Mouse (Mus musculus) cerebellum, postnatal 25 days (tissue): ENCODE results near the gene Pik3r2.

Experiments used
- DNase-seq, 2 experiments: peaks; one replicate each; pipeline ENCODE4 v3.0.0; 2021; ENCODE audit warnings: mixed read lengths in 2 of 2

The Pik3r2 gene

GRCm38 (mm10) chr8:70800648-70801047 lies 24.1 kb upstream of the Pik3r2 start:
- DNase-seq: no peak

- no peak for DNase-seq
Measured at GRCm38 (mm10) chr8:70798281-70798680, 21.8 kb upstream of the Pik3r2 start.

GRCm38 (mm10) chr8:70797081-70798070 lies 20.9 kb upstream of the Pik3r2 start:
- DNase-seq: peak; percentile 78 to 88

GRCm38 (mm10) chr8:70796403-70797080 lies 20.0 kb upstream of the Pik3r2 start:
- DNase-seq: no peak

GRCm38 (mm10) chr8:70795370-70795769 lies 18.9 kb upstream of the Pik3r2 start:
- no peak for DNase-seq

GRCm38 (mm10) chr8:70794215-70794614 lies 17.7 kb upstream of the Pik3r2 start:
- DNase-seq: no peak

- peak in 1 of 2 experiments; percentile 80 for DNase-seq
Measured at GRCm38 (mm10) chr8:70792700-70793099, 16.2 kb upstream of the Pik3r2 start.

GRCm38 (mm10) chr8:70791975-70792691 lies 15.6 kb upstream of the Pik3r2 start:
- peak; percentile 88 to 94 for DNase-seq

- peak in 1 of 2 experiments; percentile 32 for DNase-seq
Measured at GRCm38 (mm10) chr8:70791294-70791701, 14.8 kb upstream of the Pik3r2 start.

GRCm38 (mm10) chr8:70790846-70791245 lies 14.3 kb upstream of the Pik3r2 start:
- DNase-seq: no peak

GRCm38 (mm10) chr8:70789046-70789445 lies 12.5 kb upstream of the Pik3r2 start:
- peak; percentile 40 to 41 for DNase-seq

- peak; percentile 90 to 94 for DNase-seq
Measured at GRCm38 (mm10) chr8:70787941-70788667, 11.6 kb upstream of the Pik3r2 start.

- DNase-seq: no peak
Measured at GRCm38 (mm10) chr8:70787051-70787445, 10.5 kb upstream of the Pik3r2 start.

- no peak for DNase-seq
Measured at GRCm38 (mm10) chr8:70786291-70787050, 10.0 kb upstream of the Pik3r2 start.

GRCm38 (mm10) chr8:70780093-70780492 lies 3.6 kb upstream of the Pik3r2 start:
- no peak for DNase-seq

- peak; percentile 54 to 60 for DNase-seq
Measured at GRCm38 (mm10) chr8:70775851-70776495, 540 bp downstream of the Pik3r2 start.

- DNase-seq: peak; percentile 38 to 51
Measured at GRCm38 (mm10) chr8:70775227-70775626, 1.3 kb downstream of the Pik3r2 start.

GRCm38 (mm10) chr8:70774740-70775139 lies 1.8 kb downstream of the Pik3r2 start:
- DNase-seq: peak in 1 of 2 experiments; percentile 44

- DNase-seq: peak; percentile 82 to 89
Measured at GRCm38 (mm10) chr8:70773833-70774232, 2.7 kb downstream of the Pik3r2 start.

- DNase-seq: peak; percentile 81 to 85
Measured at GRCm38 (mm10) chr8:70773410-70773809, 3.1 kb downstream of the Pik3r2 start.

- peak in 1 of 2 experiments; percentile 20 for DNase-seq
Measured at GRCm38 (mm10) chr8:70772890-70773289, 3.6 kb downstream of the Pik3r2 start.
